Mouse (Mus musculus) hindbrain, postnatal 0 days (tissue): Measurements from ENCODE around the gene Unc13a. TPM values are rescaled to one million over a fixed set of nuclear protein-coding genes. Genes with fewer than 3 reads are reported as not detected.

ENCODE experiments used
- ATAC-seq: fragments of 200-750 bp; cut with Nextera tagmentation; 2 replicates; pipeline ENCODE4 v1.8.0; 2017; ENCODE audit warnings: mild to moderate bottlenecking, moderate TSS enrichment, moderate library complexity
- DNase-seq: peaks from one replicate; pipeline ENCODE4 v3.0.0-alpha.2; 2015; ENCODE audit warnings: low spot score
- H3K27ac ChIP-seq: fragments of 300-500 bp; sonication (generic); 2 replicates; pipeline ENCODE4 v1.5.1; 2014; ENCODE audit warnings: mild to moderate bottlenecking
- H3K27me3 ChIP-seq: fragments of 300-500 bp; sonication (generic); 2 replicates; pipeline ENCODE4 v1.6.1; 2014; ENCODE audit warnings: low read length, mixed read lengths; ENCODE audit not compliant: insufficient read depth
- H3K36me3 ChIP-seq: fragments of 300-500 bp; sonication (generic); 2 replicates; pipeline ENCODE4 v1.6.1; 2014; ENCODE audit warnings: low read length, mixed read lengths; ENCODE audit not compliant: insufficient read depth
- H3K4me1 ChIP-seq: fragments of 300-500 bp; sonication (generic); 2 replicates; pipeline ENCODE4 v1.6.1; 2014; ENCODE audit warnings: antibody characterized with exemption, low read length, mixed read lengths; ENCODE audit not compliant: insufficient read depth
- H3K4me2 ChIP-seq: fragments of 300-500 bp; sonication (generic); 2 replicates; pipeline ENCODE4 v1.6.1; 2014; ENCODE audit warnings: low read depth, mild to moderate bottlenecking, low read length, moderate library complexity, mixed read lengths
- H3K4me3 ChIP-seq: fragments of 300-500 bp; sonication (generic); 2 replicates; pipeline ENCODE4 v1.5.1; 2014; ENCODE audit warnings: low read length
- H3K9ac ChIP-seq: fragments of 300-500 bp; sonication (generic); replicated peaks from 2 replicates; pipeline ENCODE4 v1.6.1; 2014; ENCODE audit warnings: mild to moderate bottlenecking, low read length, moderate library complexity, mixed read lengths
- H3K9me3 ChIP-seq: fragments of 300-500 bp; sonication (generic); 2 replicates; pipeline ENCODE4 v1.6.1; 2016; ENCODE audit warnings: low read length, mixed read lengths
- CTCF ChIP-seq: IDR thresholded peaks from 2 replicates; pipeline ENCODE4 v1.5.1; 2016; ENCODE audit warnings: antibody characterized with exemption, control low read depth, low read depth
- WGBS: fragments of 180-500 bp; shearing (Covaris S2); extraction: QIAGEN DNeasy Blood & Tissue Kit; methylation state at CpG from one replicate; pipeline ENCODE4 v1.1.7; 2014; 5-methylcytosine and 5-hydroxymethylcytosine counted together
- polyA plus RNA-seq: library from polyadenylated mRNA; unstranded; fragments of >200 nt; fragmentation: Nextera tagmentation; extraction: Ambion mirVana; gene quantifications from 2 replicates; pipeline ENCODE4 v1.2.1, GENCODE M21; 2015
- total RNA-seq: library from RNA; depleted of rRNA; stranded (reverse); fragments of >200 nt; gene quantifications from 2 replicates; pipeline ENCODE4 v1.2.3, GENCODE M21; 2014; rRNA removed

Gene Unc13a
- total RNA-seq (81.4 and 89.1 TPM in 2 replicates), polyA plus RNA-seq (16.8 and 16.9 TPM in 2 replicates)

DNA sequence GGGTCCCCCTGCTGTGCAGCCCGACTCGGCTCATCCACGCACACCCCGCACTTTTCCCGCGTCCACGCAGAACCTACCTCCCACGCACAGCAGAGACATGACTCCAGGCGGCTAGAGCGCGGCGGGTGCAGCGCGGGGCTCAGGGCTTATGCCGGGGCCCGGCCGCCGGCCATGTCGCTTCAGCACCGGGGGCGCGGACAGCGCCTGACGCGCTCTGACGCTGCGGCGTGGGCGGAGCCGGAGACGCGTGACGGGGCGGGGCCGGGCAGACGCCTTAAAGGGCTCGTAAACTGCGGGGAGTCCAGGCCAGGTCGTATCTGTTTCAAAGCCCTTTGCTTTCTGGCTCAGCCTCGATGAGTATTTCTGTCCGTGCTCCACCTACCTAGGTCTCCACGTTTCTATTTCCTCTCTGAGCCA lies at the start of gene Unc13a:
Gene Unc13a (minus strand): TSS at position 209 of the 417 bp plus-strand sequence.
- H3K36me3 ChIP-seq, result no peaks in the 10 kb centered on the region
- DNase-seq (peak; percentile 96), ATAC-seq (peak; percentile 73)
- peak within 1 kb of the TSS; percentile 72 for H3K9ac ChIP-seq
- peak within 1 kb of the TSS; percentile 86 for H3K4me3 ChIP-seq
- WGBS, result under 1% methylated on average over 42 of the region's 42 CpGs
- H3K4me1 ChIP-seq, result peaks cover 27% of the 10 kb centered on the region
- H3K4me2 ChIP-seq, result peak within 1 kb of the TSS; percentile 58
- no peak for TF ChIP-seq CTCF
- peak within 1 kb of the TSS; percentile 91 for H3K27ac ChIP-seq
- no peaks in the 10 kb centered on the region for H3K27me3 ChIP-seq
- no peaks in the 10 kb centered on the region for H3K9me3 ChIP-seq

DNA sequence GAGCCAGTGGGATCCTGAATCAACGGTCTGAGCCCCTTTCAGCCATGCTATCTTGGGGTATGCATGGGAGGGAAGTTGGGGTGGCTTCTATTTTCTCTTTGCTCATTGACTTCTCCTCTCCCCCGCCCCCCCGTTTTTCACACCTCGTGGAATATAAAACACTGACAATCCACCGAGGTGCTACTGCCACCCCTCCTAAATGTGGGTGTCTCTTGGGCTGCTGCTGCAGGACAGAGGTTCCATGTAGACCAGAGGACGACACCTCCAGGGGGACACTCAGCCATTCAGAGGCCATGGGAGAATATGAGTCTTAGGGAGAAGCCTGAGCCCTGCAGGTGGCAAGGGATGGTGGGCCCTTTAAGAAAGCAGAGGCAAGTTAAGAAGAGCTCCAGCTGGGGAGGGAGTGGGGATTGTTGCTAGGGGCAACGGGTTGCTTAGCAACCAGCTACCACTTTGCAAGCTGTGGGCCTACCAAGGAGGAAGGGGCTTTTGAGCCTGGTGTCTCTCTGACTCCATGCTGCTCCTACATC lies 48.4 kb upstream of the Unc13a start:
- 24% methylated on average over 7 of the region's 7 CpGs for WGBS
- H3K9me3 ChIP-seq, result no peaks in the 10 kb centered on the region

DNA sequence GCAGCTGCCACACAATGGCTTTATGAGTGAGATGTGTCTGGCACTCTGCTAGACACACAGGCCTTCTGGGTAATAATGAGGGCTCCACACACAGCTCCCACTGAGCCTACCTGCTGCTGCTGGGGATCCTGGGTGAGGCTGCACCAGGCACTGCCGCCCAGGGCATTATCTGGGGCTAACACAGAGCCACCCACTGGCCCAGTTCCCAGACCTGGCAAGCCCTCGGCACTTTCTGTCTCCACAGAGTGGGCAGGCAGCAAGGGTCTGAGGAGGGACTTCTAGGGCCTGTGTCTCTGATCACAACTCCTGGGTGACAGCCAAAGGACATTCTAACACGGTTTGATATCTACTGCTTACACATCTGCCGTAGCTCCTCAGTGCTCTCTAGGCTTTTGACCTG lies 47.7 kb upstream of the Unc13a start:
- ATAC-seq (peak; percentile 18; the same call in 1 of the 2 replicates), DNase-seq (peak; percentile 81)
- Histone ChIP-seq H3K4me3 (no peak overlapping the region), H3K9ac (no peak overlapping the region), H3K36me3 (peaks cover 24% of the 10 kb centered on the region), H3K27me3 (no peaks in the 10 kb centered on the region), H3K27ac (peak overlapping the region; percentile 5), H3K4me2 (no peak overlapping the region), H3K9me3 (no peaks in the 10 kb centered on the region), H3K4me1 (peaks cover 38% of the 10 kb centered on the region)
- 17% methylated on average over 4 of the region's 4 CpGs for whole genome bisulfite sequencing
- no peak for TF ChIP-seq CTCF

More for the DNA sequence above, 48.4 kb upstream of the Unc13a start:
- TF ChIP-seq CTCF, result peak; percentile 17; the same call in 1 of the 2 replicates
- peak; percentile 92 for DNase-seq
- Histone ChIP-seq H3K4me3 (no peak overlapping the region), H3K4me2 (peak overlapping the region; percentile 14), H3K9ac (0 out of 2 replicates have a peak overlapping the region, but pooled peaks have one; percentile 5), H3K36me3 (peaks cover 18% of the 10 kb centered on the region), H3K27me3 (no peaks in the 10 kb centered on the region), H3K4me1 (peaks cover 42% of the 10 kb centered on the region), H3K27ac (peak overlapping the region; percentile 5)
- peak; percentile 76 for ATAC-seq

DNA sequence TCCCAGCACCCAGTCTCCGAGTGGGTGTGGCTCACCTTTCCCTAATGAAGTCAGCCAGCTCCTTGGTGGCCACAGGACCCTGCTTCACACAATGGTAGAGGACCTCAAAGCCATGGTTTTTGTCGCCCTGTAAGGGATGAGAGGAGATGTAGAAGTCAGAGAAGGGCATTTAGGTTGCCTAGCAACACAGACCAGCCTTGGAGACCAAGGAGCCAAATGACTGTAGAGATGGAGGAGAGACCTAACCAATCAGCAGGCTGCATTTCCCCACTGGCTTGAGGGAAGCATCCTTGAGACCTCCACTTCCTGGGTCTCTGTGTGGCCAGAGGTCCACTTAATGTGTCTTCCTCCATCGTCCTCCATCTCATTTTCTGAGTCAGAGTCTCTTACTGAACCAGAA lies 46.7 kb upstream of the Unc13a start:
- no peak overlapping the region; the same call in 1 of the 2 replicates for H3K27ac ChIP-seq
- no peak for TF ChIP-seq CTCF
- no peak overlapping the region for H3K4me2 ChIP-seq
- no peak overlapping the region for H3K4me3 ChIP-seq
- H3K27me3 ChIP-seq, result no peaks in the 10 kb centered on the region
- peaks cover 24% of the 10 kb centered on the region for H3K36me3 ChIP-seq
- no peak overlapping the region for H3K9ac ChIP-seq
- 24% methylated on average over 3 of the region's 3 CpGs for whole genome bisulfite sequencing
- peaks cover 34% of the 10 kb centered on the region for H3K4me1 ChIP-seq
- ATAC-seq (0 out of 2 replicates have a peak, but pooled peaks have one; percentile 21), DNase-seq (peak; percentile 58)
- no peaks in the 10 kb centered on the region for H3K9me3 ChIP-seq

DNA sequence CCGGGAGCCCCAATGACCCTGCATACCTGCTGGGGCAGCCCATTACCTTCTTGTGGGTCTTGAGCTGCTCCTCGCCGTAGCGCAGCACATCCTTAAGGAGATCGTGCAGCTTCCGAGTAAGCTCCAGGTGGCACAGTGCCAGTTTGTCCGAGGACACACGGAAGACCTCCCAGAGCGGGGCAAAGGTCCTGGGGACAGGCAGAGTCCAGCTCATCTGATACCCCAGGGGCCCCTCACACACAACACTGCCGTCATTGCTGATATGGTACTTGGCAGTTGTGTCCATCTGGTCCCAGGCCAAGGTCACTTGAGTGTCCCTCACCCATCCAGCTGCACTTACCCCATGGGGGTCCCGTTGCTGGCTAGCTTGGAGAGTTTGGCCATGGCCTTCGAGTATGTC lies 45.5 kb upstream of the Unc13a start:
- no peak for ATAC-seq
- no peak for DNase-seq
- WGBS, result 78% methylated on average over 12 of the region's 12 CpGs
- no peak for TF ChIP-seq CTCF
- H3K9ac ChIP-seq, result no peak overlapping the region
- H3K27ac ChIP-seq, result no peak overlapping the region
- H3K36me3 ChIP-seq, result peaks cover 28% of the 10 kb centered on the region
- no peaks in the 10 kb centered on the region for H3K9me3 ChIP-seq
- peaks cover 27% of the 10 kb centered on the region for H3K4me1 ChIP-seq
- no peak overlapping the region for H3K4me3 ChIP-seq
- no peak overlapping the region for H3K4me2 ChIP-seq
- H3K27me3 ChIP-seq, result no peaks in the 10 kb centered on the region

DNA sequence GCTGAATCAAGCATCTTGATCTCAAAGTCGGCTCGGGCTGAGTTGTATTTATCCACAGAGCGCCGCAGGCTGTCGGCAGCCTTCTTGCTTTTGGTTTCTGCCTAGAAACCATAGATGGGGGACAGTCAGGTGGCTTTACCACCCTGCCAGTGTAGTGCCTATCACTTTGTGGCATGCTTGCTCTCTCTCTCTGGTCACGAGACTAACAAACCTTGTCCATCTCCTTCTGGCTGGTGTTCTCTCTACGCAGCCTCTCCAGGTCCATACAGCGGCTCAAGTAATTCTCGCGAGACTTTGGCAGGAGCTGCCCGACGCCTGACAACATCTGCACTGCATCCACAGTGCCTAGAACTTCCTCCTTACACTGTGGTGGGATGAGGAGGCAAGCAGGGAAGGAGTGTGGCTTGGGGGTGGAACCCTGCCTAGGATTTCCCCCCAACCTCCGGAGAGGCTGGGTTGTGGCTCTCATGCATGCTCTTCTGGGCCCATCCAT lies 45.0 kb upstream of the Unc13a start:
- H3K27ac ChIP-seq, result no peak overlapping the region
- WGBS, result 87% methylated on average over 13 of the region's 13 CpGs
- H3K4me2 ChIP-seq, result no peak overlapping the region
- DNase-seq, result no peak
- peaks cover 29% of the 10 kb centered on the region for H3K36me3 ChIP-seq
- no peak for TF ChIP-seq CTCF
- no peaks in the 10 kb centered on the region for H3K9me3 ChIP-seq
- no peak for ATAC-seq
- H3K27me3 ChIP-seq, result no peaks in the 10 kb centered on the region
- no peak overlapping the region for H3K4me3 ChIP-seq
- no peak overlapping the region for H3K9ac ChIP-seq
- peaks cover 27% of the 10 kb centered on the region for H3K4me1 ChIP-seq

DNA sequence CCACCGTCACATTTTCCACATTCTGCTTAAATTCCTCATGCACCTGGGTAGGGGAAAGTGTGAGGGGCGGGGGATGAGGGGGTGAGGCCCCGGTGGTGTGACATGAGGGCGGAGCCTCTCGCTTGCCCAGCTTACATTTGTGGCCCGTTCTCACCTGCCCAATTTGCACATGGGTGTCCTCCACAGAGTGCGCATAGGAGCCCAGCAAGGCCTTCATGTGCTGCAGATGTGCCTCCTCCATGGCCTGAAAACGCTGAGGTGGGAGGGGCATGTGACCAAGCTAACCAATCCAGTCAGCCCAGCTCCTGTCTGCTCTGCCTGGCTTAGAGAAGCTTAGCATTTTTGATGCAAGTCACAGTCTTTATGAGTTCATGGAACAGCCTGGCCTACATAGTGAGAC lies 44.0 kb upstream of the Unc13a start:
- H3K4me2 ChIP-seq, result no peak overlapping the region
- no peak overlapping the region for H3K27ac ChIP-seq
- no peak for DNase-seq
- no peak for ATAC-seq
- peaks cover 29% of the 10 kb centered on the region for H3K36me3 ChIP-seq
- H3K27me3 ChIP-seq, result no peaks in the 10 kb centered on the region
- H3K4me1 ChIP-seq, result peaks cover 24% of the 10 kb centered on the region
- no peak overlapping the region for H3K9ac ChIP-seq
- TF ChIP-seq CTCF, result no peak
- WGBS, result 61% methylated on average over 8 of the region's 8 CpGs
- no peaks in the 10 kb centered on the region for H3K9me3 ChIP-seq
- no peak overlapping the region for H3K4me3 ChIP-seq
